Mouse (Mus musculus) bone marrow macrophage, adult 2 months (primary cell): ENCODE measurements around the gene Hist1h1d. TPM values are rescaled to one million over a fixed set of nuclear protein-coding genes. Genes with fewer than 3 reads are reported as not detected.

Experiments
- H3K27ac ChIP-seq: 2 replicates; pipeline ENCODE4 v1.5.1; 2012; ENCODE audit warnings: low read depth, low read length; ENCODE audit not compliant: insufficient read depth
- H3K4me1 ChIP-seq: 2 replicates; pipeline ENCODE4 v1.6.1; 2012; ENCODE audit warnings: low read length; ENCODE audit not compliant: control insufficient read depth, insufficient read depth
- H3K4me3 ChIP-seq: 2 replicates; pipeline ENCODE4 v1.5.1; 2012; ENCODE audit warnings: mild to moderate bottlenecking, low read length, moderate library complexity; ENCODE audit not compliant: insufficient read depth
- CTCF ChIP-seq: IDR thresholded peaks from 2 replicates; pipeline ENCODE4 v1.5.1; 2012; ENCODE audit warnings: low read depth, mild to moderate bottlenecking, low read length, moderate library complexity
- POLR2A ChIP-seq: IDR thresholded peaks from 2 replicates; pipeline ENCODE4 v1.6.1; 2012; ENCODE audit warnings: mild to moderate bottlenecking, low read depth, low read length, borderline replicate concordance
- polyA plus RNA-seq: library from polyadenylated mRNA; stranded (reverse); fragments of >200 nt; gene quantifications from 2 replicates; pipeline ENCODE4 v1.2.4, GENCODE M21; 2012; ENCODE audit not compliant: missing spikeins, insufficient read depth, insufficient read length

Hist1h1d gene
- 0.11 and 0.39 TPM in 2 replicates for polyA plus RNA-seq

DNA sequence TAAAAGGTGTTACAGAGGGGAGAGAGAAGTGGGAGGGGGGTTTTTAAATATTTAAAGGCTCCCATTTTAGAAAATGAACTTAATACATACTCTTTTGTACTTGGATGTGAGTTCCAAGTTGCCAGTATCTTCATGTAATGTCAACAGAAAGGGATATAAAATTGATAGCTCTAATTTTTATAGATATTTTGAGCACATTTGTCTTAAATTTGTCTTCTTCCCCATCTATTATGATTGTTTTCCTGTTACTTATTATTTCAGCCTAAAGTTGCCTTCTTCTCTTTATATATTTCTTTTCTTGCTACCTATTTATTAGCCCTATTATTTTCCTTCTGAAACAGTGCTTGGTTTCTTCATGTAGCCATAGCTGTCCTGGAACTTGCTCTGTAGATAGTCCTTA is at the start of gene Hist1h1d:
TSS of gene Hist1h1d (plus strand) at position 301 of the 400 bp plus-strand sequence.
- Histone ChIP-seq H3K4me3 (no peak within 1 kb of the TSS), H3K27ac (peak within 1 kb of the TSS; percentile 63), H3K4me1 (peaks cover 14% of the 10 kb centered on the region)
- TF ChIP-seq POLR2A, result no peak
- no peak for TF ChIP-seq CTCF

DNA sequence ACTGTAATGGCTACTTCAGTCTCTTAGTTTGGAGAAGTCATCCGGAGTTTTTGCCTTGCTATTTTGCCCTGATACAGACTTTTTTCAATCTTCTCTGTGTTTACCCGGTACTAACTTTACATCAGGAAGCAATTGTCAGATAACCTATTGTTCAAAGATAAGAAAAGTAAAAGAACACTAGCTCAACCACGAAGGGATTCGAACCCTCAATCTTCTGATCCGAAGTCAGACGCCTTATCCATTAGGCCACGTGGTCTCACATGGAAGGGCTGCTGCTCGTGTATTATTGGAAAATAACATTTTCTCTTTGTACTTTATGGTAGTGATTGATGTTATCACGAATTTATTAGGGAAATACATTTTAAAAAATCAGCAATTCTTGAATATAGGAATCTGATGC is 49.3 kb upstream of the Hist1h1d start:
- no peak overlapping the region for H3K4me3 ChIP-seq
- TF ChIP-seq POLR2A, result no peak
- TF ChIP-seq CTCF, result no peak
- H3K4me1 ChIP-seq, result peaks cover 12% of the 10 kb centered on the region
- no peak overlapping the region for H3K27ac ChIP-seq

DNA sequence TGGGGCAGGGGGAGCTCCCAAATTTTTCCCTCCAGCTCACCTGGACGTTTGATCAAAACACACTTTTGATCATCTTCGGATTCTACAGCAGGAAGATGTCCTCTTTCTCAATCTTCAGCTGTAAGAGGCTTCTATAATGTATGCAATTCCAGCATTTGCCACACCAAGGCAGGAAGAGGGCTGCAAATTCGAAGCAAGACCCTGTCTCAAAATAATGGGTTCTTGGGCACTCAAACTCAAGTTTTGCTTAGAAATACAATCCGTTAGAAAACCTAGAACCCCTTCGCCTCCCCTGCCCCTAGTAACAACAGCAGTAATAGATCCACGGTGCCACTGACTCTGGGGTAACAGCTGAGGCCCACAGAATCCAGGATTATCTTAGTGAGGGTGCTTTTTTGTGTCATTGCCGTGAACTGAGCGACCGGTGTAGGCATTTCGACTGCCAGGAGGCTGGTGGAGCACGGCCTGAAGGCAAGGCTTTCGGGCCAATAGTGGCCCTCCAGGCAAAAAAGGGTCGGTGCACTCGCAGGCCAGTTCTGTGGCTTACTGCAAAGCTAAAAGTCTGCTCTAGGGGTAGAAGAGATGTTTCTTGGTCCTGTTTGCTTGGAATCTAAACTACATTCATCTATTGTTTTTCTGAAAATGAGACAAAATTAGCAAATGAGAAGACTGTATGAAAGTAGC is 47.3 kb upstream of the Hist1h1d start:
- Histone ChIP-seq H3K4me1 (peaks cover 14% of the 10 kb centered on the region), H3K4me3 (no peak overlapping the region), H3K27ac (no peak overlapping the region)
- TF ChIP-seq CTCF (no peak), POLR2A (no peak)

DNA sequence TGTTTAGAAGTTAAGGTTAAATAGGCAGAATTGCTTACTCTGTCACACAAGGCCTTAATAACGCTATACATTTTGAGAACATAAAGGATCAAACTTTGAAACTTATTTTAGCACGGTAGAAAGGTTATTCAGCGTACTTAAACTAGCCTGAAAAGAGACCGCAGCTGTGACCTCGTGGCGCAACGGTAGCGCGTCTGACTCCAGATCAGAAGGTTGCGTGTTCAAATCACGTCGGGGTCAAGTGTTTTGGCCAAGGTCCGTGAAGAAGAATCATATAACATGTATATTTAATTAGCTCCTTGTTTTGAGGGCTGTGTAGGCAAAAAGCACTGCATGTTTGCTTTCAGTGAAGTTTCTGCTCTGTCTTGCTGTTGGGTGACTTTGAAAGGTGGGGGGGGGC is 46.7 kb upstream of the Hist1h1d start:
- H3K4me1 ChIP-seq, result peaks cover 14% of the 10 kb centered on the region
- no peak overlapping the region for H3K4me3 ChIP-seq
- no peak for TF ChIP-seq CTCF
- TF ChIP-seq POLR2A, result no peak
- no peak overlapping the region for H3K27ac ChIP-seq

DNA sequence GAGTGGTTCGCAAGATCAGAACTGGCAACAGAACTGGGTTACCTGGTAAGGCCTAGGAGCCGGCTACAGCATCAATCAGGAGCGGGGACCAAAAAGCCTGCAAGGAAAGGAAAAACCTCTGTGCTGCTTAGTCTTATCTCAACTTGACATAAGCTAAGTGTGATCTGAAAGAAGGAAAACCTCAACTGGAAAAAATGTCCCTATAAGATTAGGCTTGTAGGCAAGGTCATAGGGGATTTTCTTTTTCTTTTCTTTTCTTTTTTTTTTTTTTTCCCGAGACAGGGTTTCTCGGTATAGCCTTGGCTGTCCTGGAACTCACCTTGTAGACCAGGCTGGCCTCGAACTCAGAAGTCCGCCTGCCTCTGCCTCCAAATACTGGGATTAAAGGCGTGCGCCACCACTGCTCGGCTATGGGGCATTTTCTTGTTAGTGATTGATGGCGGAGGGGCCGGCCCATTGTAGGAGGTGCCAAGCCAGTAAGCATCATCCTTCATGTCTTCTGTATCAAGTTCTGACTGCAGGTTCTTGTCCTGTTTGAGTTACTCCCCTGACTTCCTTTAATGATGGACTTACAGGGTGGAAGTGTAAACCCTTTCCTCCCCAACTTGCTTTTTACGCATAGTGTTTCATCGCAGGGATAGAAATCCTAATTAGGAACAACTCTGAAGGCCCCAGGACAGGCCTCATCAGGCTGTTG is 46.1 kb upstream of the Hist1h1d start:
- Histone ChIP-seq H3K4me3 (no peak overlapping the region), H3K4me1 (peaks cover 9% of the 10 kb centered on the region), H3K27ac (no peak overlapping the region)
- TF ChIP-seq CTCF (no peak), POLR2A (no peak)

DNA sequence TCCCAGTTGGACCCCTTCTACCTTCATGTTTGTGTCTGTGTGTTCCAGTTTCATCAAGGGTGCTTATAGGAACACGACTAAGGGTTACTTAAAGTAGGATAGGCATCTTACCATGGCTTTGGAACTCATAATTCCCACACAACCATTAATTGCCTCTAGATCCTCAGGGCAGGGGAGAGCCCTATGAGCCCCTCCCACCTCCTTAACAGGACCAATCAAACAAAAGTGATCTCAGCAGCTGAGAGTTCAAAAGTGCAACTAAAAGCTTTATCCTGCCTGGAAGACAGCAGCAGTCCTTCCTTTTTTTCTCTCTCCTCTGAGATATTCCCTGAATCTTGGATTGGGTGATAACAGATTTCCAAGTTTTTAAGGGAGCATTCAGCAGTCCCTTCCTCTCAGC is 42.9 kb upstream of the Hist1h1d start:
- TF ChIP-seq CTCF (no peak), POLR2A (no peak)
- Histone ChIP-seq H3K4me1 (peaks cover 2% of the 10 kb centered on the region), H3K27ac (no peak overlapping the region), H3K4me3 (no peak overlapping the region)

DNA sequence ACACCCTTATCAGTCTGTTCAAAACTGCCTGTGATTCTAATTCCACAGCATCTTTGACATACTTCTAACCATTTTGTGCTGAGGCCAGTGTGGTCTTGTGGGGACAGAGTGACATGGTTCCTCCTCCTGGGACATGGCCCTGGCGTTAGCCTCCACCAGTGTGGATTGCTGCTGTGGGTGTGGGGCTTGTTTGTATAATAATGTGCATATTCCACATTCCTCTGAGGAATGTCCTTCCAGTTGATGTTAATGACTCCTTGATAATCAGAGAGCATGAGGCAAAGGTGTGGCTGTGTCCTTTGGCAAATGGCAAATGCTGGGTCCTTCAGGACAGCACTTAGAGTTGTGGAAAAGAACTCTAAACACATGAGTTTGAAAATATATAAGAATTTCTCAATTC is 39.5 kb upstream of the Hist1h1d start:
- Histone ChIP-seq H3K4me1 (peaks cover 5% of the 10 kb centered on the region), H3K27ac (no peak overlapping the region), H3K4me3 (no peak overlapping the region)
- TF ChIP-seq CTCF (no peak), POLR2A (no peak)

DNA sequence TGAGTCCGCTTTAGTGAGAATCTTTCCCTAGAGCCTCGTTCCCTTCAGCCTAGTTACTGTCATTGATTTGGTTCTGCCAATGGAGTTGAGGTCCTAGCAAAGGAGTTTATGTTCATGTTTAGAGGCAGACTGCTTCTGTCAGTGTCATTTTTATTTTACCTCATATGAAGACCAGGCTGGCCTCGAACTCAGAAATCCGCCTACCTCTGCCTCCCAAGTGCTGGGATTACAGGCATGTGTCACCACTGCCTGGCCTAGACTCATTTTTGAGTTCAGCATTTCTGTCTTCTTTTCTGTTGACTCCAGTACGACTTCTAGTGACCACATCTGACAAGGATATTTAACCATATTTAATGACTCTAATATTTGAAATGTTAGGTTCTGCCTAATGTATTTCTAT is 37.8 kb upstream of the Hist1h1d start:
- peaks cover 10% of the 10 kb centered on the region for H3K4me1 ChIP-seq
- H3K27ac ChIP-seq, result no peak overlapping the region
- TF ChIP-seq POLR2A, result no peak
- no peak for TF ChIP-seq CTCF
- no peak overlapping the region for H3K4me3 ChIP-seq

DNA sequence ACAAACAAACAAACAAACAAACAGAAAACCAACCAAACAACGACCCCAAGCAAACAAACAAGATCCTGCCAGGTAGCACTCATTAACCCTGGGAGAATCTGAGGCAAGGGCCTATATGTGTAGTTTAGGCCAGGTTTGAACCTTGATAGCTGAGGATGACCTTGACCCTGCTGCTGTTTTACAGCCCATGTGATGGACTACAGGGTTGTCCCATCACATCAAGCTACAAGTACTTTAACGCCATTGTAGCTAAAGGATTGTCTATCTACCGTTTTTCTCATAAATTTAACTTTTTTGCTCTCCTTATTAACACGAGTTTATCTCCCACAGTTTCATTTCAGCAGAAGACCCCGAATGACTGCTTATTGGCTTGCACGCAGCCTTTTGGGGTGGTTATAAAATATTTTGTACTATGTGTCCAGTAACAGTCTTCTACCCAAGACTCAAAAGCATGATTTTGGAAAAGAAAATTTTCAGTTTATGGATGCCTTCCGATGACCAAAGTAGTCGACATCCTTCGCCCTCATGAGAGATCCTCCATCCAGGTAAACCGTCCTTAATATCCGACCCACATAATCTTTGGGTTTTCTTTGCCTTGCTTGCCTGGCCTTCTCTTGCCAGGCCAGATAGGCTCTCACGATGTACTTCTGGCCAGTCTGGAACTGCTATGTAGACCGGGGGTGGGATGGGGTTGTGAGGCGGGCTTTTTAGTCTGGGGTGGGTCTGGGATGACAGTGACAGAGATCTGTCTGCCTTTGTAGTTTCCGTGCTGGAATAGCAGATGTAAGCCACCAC is 37.0 kb upstream of the Hist1h1d start:
- Histone ChIP-seq H3K4me3 (0 out of 2 replicates have a peak overlapping the region, but pooled peaks have one; percentile 8), H3K4me1 (peaks cover 8% of the 10 kb centered on the region), H3K27ac (no peak overlapping the region)
- TF ChIP-seq POLR2A, result no peak
- TF ChIP-seq CTCF, result no peak
